Mouse (Mus musculus): ENCODE data around the gene Dhodh. TPM values are rescaled to one million over a fixed set of nuclear protein-coding genes. Genes with fewer than 3 reads are reported as not detected.

Dhodh gene
- polyA plus RNA-seq (2014; fragmentation: Illumina TruSeq; extraction: RNeasy Lipid Tissue Mini Kit (QIAGEN cat#74804); ENCODE audit: low read depth, low replicate concordance): 4.1 TPM

DNA sequence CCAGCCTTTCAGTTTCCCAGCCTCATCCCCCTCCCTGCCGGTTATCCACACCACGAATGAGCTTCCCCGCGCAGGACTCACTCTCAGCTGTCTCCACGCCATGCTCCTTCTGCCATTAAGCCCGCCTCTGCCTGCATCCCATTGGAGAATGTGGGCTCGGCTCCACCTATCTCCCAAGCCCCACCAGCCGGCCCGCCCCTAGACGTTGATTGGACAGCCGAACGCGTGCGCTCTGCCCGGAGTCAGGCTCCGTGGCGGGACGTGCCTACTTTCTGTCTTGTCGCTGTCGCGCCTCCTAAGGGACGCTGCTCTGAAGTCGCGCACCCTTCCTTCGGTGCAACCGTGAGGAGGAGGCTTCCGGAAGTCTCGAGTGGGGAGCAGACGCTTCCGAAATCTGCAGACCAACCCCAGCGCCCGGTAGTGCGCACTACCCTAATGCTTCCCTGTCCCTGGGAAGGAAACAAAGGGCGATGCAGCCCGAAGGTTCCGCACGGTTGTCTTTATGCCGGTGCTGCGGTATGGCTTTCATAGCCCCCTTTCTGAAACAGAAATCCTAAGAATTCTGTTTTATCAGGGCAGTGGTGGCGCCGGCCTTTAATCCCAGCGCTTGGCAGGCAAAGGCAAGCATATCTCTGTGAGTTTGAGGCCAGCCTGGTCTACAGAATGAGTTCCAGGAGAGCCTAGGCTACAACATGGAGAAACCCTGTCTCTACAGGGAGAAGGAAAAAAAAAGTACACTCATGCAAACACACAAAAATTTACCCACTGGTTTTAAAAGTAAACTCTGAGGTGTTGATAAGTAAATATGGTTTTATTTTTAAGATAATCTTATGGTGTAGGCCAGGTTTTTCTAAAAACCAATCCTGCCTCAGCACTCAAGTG, at the start of gene Dhodh:
Gene Dhodh, minus strand, starts transcription at position 403 of the 882 bp plus-strand sequence.

DNA sequence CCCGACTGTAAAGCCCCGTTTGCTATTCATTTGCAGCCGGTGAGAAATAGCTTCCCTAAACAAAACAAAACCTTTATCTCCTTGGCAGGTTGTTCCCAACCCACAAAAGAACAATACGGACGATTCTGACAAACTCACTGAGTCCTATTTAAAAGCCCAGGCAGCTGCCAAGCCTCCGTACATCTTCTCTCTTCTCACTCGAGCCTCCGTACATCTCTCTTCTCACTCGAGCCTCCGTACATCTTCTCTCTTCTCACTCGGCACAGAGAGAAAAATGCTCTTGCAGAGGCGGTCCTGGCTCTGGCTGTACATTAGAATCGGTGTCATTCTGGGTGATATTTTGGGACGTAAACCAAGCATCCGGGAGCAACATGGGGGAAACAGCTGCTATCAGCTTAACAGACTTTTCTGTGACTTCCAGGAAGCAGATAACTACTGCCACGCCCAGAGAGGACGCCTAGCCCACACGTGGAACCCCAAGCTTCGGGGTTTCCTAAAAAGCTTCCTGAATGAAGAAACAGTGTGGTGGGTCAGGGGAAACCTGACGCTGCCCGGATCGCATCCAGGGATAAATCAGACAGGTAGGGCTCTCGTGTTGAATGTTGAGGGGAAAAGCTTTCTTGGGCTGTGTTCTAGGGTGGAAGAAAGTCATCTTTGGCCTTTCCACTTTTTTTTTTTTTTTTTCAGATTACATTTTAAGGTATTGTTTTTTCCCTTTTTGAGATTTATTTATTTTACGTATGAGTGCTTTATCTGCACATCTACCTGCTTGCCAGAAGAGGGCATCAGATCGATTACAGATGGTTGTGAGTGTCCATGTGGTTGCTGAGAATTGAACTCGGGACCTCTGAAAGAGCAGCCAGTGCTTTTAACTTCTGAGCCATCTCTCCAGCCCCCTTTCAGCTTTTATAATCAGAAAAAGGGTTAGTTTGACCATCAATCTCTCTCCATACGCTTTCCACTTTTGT, 6.1 kb upstream of the Dhodh start, which contains the start of gene Pkd1l3:
Gene Pkd1l3, plus strand, starts transcription at position 275 of the 968 bp plus-strand sequence.

DNA sequence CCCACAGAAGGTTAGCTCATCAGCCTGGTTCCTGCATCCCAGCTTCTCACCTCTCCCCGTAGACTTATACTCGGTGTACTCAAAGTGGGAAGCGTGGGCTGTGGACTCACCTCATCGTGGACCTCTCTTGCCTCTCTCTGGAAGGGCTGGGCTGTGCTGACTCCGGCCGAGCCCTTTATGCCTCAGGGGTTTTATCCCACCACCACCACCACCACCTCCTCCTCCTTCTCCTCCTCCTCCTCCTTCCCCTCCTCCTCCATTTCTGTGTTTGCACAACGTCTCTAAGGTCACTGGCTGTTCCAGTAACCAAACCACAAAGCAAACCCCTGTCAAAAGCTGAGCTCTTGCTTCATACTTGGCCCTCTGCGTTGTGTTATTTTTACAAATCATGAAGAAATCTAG, 29.6 kb downstream of the Dhodh start, which contains the start of gene Hp:
Gene Hp, minus strand, starts transcription at position 273 of the 402 bp plus-strand sequence.

DNA sequence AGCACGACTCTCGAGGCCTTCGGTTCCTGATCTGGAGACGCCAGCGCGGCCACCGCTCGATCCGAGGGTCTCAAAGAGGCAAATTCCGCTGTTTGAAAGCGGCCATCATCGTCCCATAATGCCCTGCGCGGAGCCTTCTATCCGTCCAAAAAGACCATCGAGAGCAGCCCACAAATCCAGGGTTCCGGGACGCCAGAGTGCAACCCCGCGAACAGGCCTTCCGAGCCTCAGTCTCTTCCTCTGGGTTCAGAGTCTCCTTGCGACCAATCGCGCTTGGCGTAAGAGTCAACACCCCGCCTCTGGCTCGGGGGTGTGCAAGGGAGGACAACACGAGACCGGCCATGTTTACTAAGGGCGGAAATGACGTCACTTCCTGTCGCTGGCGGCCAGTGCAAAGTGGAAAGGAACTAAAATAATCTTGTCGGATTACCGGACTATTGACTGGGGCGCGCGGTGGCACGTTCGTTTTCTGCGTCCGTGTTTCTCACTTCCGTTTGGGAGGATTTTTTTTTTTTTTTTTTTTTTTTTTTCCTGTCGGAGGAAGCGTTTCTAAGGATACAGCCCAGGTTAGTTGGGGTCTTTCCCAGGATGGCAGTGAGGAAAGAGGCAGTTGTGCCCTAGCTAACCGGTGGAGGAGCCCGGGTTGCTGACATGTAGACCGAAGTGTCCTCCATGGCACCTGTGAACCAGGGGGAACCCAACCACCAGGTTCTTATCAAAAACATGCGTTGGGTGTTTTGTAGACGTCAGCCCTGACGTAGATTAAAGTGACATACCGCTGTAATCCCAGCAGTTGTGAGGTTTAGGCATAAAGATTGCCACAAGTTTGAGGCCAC, 42.8 kb downstream of the Dhodh start, which contains the start of the genes Dhx38 and Txnl4b:
Gene Dhx38, minus strand, starts transcription at position 364 of the 836 bp plus-strand sequence.
Gene Txnl4b, plus strand, starts transcription at position 395 of the 836 bp plus-strand sequence.

Other genes starting within 250 kb of the Dhodh start
- not detected for gene Pmfbp1, start 114.6 kb downstream of the Dhodh start, polyA plus RNA-seq (2014; fragmentation: Illumina TruSeq; extraction: RNeasy Lipid Tissue Mini Kit (QIAGEN cat#74804); ENCODE audit: low read depth, low replicate concordance)
- gene Dhx38, start 42.8 kb downstream of the Dhodh start, polyA plus RNA-seq (2014; fragmentation: Illumina TruSeq; extraction: RNeasy Lipid Tissue Mini Kit (QIAGEN cat#74804); ENCODE audit: low read depth, low replicate concordance): 2.6 TPM
- gene Txnl4b, start 42.8 kb downstream of the Dhodh start, polyA plus RNA-seq (2014; fragmentation: Illumina TruSeq; extraction: RNeasy Lipid Tissue Mini Kit (QIAGEN cat#74804); ENCODE audit: low read depth, low replicate concordance): 19.7 TPM
- gene Hp, start 29.5 kb downstream of the Dhodh start, polyA plus RNA-seq (2014; fragmentation: Illumina TruSeq; extraction: RNeasy Lipid Tissue Mini Kit (QIAGEN cat#74804); ENCODE audit: low read depth, low replicate concordance): 2.4 TPM
- gene Pkd1l3, start 5.8 kb upstream of the Dhodh start, polyA plus RNA-seq (2014; fragmentation: Illumina TruSeq; extraction: RNeasy Lipid Tissue Mini Kit (QIAGEN cat#74804); ENCODE audit: low read depth, low replicate concordance): not detected
- gene Ist1, start 84.6 kb upstream of the Dhodh start, polyA plus RNA-seq (2014; fragmentation: Illumina TruSeq; extraction: RNeasy Lipid Tissue Mini Kit (QIAGEN cat#74804); ENCODE audit: low read depth, low replicate concordance): 82.8 TPM
- 2.0 TPM for gene Zfp821, start 96.9 kb upstream of the Dhodh start, polyA plus RNA-seq (2014; fragmentation: Illumina TruSeq; extraction: RNeasy Lipid Tissue Mini Kit (QIAGEN cat#74804); ENCODE audit: low read depth, low replicate concordance)
- gene Atxn1l, start 129.1 kb upstream of the Dhodh start, polyA plus RNA-seq (2014; fragmentation: Illumina TruSeq; extraction: RNeasy Lipid Tissue Mini Kit (QIAGEN cat#74804); ENCODE audit: low read depth, low replicate concordance): 19.7 TPM
- gene Ap1g1, start 169.9 kb upstream of the Dhodh start, polyA plus RNA-seq (2014; fragmentation: Illumina TruSeq; extraction: RNeasy Lipid Tissue Mini Kit (QIAGEN cat#74804); ENCODE audit: low read depth, low replicate concordance): 249 TPM

Measured in adrenal gland, adult 10 weeks (tissue).